Mouse (Mus musculus): ENCODE results near the gene Mup13.
"Not testable (repeated sequence)": the region's sequence is repeated elsewhere in the genome, so short reads cannot be mapped to it uniquely, and the experiment has no call there.

The Mup13 gene

DNA sequence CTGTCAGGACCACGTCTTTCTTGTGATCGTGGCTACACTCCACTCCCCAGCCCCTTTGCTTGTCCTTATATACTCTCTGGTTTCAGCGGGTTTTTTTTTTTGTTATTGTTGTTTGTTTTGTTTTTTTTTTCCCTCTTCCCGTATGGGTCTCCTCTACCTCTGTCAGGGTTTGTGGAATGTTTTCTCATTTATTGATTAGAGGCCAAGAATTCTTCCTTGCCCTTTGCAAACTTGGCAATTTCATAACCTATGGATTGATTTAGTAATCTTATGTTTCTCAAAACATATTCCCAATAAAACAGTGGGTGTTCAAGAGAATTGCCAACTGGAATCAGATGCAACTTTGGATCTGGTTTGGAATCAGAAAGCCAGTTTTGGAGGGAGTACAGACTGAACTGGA, at the start of gene Mup13:
TSS of gene Mup13 (minus strand) at position 101 of the 400 bp plus-strand sequence.
- POLR2A ChIA-PET, CTCF ChIA-PET: not testable (repeated sequence)
